Mouse (Mus musculus) ES-Bruce4 (cell line): Measurements from ENCODE around the gene Tsr1.

Experiments
- CTCF ChIP-seq: IDR thresholded peaks from one replicate; pipeline ENCODE4 v1.8.1; 2011; ENCODE audit warnings: low read depth, low read length
- EP300 ChIP-seq: IDR thresholded peaks from 2 replicates; pipeline ENCODE4 v1.6.1; 2011; ENCODE audit warnings: low read depth, low read length; ENCODE audit not compliant: insufficient read depth

DNA sequence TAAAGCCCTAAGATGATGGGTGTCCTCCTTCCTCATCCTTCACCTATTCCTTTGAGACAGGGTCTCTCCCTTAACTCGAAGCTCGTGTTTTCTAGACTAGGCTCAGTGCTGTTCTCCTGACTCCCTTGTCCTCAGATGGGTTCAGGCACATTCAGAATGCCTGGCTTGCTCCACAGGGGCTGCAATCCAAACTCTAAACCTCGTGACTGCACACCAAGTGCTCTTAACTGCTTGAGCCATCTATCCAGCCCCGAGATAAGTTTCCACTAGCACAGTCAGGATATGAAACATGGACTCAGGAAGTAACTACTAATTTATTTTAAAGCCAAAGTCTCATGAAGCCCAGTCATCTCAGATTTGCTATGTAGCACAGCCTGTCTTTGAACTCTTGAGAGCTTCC, 27.3 kb upstream of the Tsr1 start:
- TF ChIP-seq CTCF (no peak), EP300 (no peak)
